Mouse (Mus musculus) retina, postnatal 1 day (tissue): Measurements from ENCODE around the gene Wfdc17.
A peak's percentile ranks its signal among the peaks of the same experiment; 100 is the strongest.

Experiments
- DNase-seq: peaks from one replicate; pipeline ENCODE4 v3.0.0-alpha.2; 2012

Wfdc17 gene

DNA sequence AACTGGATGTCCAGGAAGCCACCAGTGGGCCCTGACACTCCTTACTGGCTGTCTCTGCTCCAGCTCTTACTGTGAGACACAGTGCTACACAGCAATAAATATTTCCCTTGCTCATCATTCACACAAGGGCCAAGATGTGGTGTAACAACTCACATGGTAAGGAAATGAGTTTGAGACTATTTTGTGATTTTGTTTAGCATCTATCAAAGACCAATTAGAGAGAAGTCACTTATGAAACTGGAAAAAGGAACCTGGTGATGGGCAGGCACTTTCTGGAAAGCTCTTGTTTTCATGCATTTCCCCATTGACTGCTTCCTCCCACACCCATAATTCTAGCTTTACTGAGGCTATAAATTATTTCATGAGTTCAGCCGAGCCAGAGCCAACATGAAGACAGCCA is at the start of gene Wfdc17:
Gene Wfdc17, plus strand, starts transcription at position 287 of the 400 bp plus-strand sequence.
- no peak for DNase-seq

DNA sequence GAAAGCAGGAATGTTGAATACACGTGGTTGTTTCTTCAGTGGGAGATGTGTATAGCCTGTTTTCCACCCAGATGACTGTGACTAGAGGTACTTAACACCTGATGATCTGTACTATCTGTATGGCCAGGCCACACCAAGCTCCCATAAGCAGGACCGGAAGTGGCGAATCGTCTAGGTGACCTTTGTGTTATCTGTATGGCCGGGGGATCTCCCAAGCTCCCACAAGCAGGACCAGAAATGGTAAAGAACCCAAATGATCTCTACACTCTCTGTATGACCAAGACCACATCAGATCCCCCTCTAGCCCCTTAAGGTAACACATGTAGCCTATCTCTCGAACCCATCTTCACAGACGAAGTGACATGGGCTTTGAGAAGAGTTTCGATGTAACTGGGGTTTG is 49.2 kb upstream of the Wfdc17 start:
- DNase-seq, result no peak

- DNase-seq, result no peak
These were observed 46.3 kb upstream of the Wfdc17 start for GRCm38 (mm10) chr11:83657508-83657907.

DNA sequence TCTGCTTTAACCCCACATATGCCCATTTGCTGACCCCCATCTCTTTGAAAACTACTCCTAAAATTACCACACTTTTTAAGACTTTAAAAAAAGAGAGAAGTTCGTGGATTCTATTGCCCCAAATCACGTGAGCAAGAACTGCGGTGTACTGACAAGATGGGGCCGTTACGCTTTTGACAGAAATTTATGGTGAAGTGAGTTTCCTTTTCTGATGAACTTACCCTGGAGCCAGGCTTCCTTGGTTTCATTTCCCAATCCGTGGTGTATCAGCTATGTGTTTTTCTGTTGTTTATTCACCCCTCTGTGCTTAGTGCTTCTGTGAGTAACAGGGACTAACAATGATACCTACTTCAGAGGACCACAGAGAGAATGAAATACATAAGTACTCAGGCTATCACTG is 45.0 kb upstream of the Wfdc17 start:
- DNase-seq, result no peak

DNA sequence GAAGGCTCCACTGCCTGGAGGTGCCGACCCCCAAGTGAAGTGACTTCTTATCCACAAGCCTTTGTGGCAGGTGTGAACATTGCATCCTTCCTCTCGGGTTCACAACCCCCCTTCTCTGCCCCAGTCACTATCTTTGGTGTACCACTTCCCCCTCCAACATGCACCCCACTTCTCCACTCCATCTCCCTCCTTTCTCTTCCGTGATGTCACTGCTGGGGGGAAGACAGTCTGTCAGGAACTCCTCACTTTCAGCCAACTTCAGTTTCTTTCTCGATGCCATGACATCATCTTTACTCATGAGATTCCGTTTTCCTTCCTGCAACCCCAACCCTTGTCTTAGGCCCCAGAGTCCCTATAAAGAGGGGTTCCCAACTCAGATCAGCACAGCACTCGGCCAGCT is 41.6 kb upstream of the Wfdc17 start, which contains the start of gene Ccl4:
Gene Ccl4, plus strand, starts transcription at position 381 of the 400 bp plus-strand sequence.
- DNase-seq, result no peak

GRCm38 (mm10) chr11:83663532-83663931 is 40.3 kb upstream of the Wfdc17 start:
- DNase-seq, result no peak

- no peak for DNase-seq
These were observed 32.0 kb upstream of the Wfdc17 start for GRCm38 (mm10) chr11:83671743-83672142.

DNA sequence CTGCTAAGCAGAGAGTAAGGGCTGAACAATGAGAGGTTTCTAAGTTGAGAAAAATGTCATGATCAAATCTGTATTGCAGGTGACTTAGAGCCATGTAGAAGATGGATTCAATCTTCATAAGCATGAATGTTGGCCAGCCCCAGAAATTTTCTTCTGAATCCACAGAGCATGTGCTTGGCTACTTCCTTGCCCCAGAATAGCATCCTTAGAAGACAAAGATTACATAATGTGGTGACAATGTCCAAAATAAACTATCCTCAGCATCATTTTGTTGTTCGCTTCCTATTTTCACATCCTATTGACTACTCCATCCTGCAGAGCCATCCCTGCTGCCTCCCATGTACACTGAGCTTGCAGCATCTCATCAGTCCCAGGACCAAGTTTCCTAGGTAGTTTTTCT is 28.1 kb upstream of the Wfdc17 start:
- no peak for DNase-seq

DNA sequence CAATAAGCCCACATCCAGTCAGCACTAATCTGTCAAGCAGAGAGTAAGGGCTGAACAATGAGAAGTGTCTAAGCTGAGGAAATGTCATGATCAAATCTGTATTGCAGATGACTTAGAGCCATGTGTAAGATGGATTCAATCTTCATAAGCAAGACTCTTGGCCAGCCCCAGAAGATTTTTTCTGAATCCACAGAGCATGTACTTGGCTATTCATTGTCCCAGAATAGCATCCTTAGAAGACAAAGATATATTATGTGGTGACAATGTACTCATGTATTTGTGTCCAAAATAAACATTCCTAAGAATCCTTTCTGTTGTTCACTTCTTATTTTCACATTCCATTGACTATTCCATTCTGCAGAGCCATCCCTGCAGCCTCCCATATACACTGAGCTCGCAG is 13.9 kb upstream of the Wfdc17 start:
- no peak for DNase-seq

DNA sequence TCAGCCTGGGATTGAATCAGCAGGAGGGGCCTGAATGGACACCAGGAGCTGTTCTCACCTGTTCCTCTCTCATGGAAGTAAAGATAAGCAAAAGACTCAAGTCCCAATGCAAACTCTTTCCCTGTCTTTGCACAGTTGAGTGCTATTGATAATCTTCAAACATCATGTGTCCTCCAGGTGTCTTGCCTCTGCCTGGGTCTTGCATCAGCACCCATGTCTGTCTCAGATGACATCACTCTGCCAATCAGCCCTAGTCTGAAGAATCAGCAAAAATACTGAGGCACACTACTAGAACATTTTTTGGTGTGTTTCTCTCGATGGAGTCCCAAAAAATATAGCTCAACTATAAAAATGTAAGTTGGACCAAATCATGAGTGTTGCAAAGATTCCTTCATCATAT is 11.8 kb upstream of the Wfdc17 start:
- no peak for DNase-seq

DNA sequence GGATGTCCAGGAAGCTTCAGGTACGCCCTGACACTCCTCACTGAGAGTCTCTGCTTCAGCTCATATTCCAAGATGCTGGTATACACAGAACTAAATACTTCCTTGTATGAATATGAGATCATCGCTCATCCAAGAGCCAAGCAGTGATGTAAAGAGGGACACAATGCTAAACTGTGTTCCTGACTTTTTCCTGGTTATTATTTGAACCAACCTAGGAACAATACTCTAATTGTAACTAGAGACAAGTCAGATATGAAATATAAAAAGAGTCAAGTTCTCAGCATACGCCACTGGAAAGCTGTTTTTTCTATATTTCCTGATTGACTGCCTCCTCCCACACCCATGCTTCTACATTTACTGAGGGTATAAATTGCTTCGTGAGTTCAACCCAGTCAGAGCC is 4.9 kb downstream of the Wfdc17 start, which contains the start of gene Wfdc18:
Gene Wfdc18, plus strand, starts transcription at position 301 of the 400 bp plus-strand sequence.
- no peak for DNase-seq

DNA sequence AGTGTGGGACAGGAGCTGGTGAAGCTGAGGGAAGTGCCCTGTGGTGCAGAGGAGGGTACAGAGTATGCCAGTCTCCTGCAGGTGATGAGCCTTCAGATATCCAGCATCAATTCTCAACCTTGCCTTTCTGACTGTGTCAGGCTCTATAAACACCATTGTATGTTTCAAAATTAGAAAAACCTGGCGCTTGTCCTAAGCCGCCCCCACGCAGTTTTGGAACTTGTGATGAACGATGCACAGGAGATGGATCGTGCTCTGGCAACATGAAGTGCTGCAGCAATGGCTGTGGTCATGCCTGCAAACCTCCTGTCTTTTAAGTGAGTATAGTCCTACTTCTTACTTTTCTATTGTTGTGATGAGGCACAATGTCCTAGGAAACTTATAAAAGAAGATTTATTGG is 5.9 kb downstream of the Wfdc17 start:
- DNase-seq, result no peak

DNA sequence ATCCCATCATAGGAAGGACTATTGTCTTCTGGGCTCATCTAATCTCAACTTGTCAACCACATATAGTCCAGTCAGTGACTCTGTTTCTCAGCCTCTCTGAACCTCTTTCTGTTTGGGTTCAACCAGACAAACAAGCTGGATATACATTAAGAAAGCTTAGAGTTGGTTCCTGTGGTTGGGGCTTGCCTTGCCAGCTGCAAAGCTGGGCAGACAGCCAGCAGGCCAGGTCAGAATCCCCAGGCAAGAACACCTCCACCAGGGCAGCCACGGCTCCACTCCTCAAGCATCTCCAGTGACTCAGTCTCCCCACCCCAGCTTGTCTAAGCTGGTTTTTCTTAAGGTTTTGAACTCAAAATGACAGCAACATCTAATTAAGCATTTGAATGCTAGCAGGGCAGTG is 8.9 kb downstream of the Wfdc17 start:
- DNase-seq, result no peak

DNA sequence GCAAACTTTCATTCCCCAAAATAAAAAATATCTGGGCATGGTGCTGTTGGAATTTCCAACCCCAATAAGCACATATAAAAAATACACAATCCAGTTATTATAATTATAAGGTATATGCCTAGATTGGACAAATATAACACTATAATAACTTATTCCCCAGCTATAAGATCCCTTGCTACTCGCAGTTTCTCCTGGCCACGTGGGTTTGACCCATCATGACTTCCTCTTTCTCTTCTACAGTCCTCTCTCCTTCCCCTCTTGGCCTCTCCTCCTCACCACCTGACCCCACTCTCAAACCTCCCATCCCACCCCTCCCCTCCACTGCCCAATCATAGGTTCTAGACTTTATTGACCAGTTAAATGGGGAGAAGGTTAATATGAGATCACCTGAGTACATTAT is 10.1 kb downstream of the Wfdc17 start:
- no peak for DNase-seq

- DNase-seq, result no peak
These were observed 13.4 kb downstream of the Wfdc17 start for GRCm38 (mm10) chr11:83717042-83717665.

DNA sequence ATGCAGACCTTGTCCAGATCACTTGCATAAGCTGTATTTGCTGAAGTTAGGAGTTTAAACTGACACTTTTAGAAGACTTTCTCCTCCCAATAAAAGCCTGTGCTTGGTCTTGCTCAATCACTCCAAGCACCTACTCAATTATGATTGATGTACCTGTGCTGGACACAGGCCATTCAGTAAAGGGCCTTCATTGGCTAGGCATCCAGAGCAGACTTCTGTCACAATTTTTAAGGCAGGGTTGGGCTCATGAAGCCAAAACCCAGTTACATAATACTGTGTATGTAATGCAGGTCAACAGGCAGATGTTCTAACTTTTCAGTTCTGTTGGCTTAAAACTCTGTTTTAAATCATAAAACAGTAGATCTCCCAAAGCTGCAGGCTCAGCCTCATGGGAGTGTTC is 17.0 kb downstream of the Wfdc17 start:
- no peak for DNase-seq

DNA sequence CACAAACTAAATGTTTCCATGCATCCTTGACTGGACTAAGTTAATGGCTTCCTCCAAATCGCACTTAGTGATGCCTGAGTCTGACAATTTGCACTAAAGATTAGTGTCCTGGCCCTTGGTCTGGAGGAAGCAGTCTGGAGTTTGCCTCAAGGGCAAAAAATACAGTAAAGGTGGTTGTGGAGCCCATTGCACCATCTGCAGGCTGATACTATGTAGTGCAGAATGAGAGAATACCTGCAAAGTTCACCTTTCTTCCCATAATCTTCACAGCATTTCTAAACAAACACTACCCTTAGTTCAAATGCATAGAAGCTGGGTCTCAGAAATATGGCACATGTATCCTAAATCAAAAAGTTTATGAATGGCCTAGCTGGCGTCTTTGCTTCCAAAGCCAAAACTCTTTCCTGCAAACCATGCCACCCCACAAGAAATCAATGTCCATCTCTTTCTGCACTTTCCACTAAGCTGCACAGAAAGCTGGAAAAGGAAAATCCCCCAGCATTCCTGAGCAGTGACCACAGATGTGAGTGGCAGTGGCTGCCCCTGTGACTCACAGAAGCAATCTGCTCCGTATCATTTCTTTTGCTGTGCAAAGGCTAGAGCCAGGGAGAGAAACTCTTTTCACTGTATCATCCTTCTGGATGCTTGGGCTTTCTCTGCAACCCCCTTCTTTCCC is 25.1 kb downstream of the Wfdc17 start:
- DNase-seq, result peak; percentile 11

- DNase-seq, result no peak
These were observed 27.3 kb downstream of the Wfdc17 start for GRCm38 (mm10) chr11:83731116-83731515.

GRCm38 (mm10) chr11:83733071-83733640 is 29.4 kb downstream of the Wfdc17 start:
- no peak for DNase-seq

GRCm38 (mm10) chr11:83734215-83734614 is 30.4 kb downstream of the Wfdc17 start:
- DNase-seq, result no peak

GRCm38 (mm10) chr11:83735881-83736280 is 32.1 kb downstream of the Wfdc17 start:
- no peak for DNase-seq

DNA sequence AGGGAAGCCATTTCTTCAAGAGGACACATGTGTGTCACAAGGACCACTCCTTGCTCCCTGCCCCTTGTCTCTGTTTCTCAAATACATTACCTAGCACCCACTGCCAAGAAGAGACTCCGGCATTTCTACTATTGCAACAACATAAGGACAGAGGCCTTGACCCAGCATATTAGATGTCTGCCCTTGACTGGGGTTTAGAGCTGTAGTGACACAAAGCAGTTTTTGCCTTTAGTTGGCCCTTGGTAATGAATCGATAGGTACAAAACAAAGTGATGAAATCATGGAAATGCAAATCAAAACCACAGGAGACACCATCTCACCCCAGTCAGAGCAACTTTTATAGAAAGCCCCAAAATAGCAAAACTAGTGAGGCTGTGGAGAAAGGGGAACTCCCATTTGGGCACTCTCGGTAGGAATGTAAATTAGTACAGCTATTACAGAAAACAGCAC is 33.3 kb downstream of the Wfdc17 start:
- no peak for DNase-seq

DNA sequence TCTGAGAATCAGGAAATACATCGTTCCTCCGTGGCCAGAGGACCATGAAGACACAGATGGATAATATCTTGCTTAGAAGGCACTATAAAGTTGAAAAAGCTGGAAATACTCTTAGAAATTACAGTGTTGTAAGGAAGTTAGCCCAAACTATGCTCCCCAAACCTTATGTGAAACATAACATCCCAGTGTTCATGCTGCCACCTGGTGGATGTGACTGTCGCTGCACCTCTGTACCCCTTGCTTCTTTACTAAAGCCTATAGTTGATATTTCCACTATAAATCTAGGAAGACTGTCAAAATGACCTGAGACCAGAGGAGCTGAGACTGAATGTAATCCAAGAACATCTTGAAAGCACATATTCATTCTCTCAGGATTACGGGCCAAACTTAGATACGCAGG is 35.5 kb downstream of the Wfdc17 start:
- peak; percentile 66 for DNase-seq

DNA sequence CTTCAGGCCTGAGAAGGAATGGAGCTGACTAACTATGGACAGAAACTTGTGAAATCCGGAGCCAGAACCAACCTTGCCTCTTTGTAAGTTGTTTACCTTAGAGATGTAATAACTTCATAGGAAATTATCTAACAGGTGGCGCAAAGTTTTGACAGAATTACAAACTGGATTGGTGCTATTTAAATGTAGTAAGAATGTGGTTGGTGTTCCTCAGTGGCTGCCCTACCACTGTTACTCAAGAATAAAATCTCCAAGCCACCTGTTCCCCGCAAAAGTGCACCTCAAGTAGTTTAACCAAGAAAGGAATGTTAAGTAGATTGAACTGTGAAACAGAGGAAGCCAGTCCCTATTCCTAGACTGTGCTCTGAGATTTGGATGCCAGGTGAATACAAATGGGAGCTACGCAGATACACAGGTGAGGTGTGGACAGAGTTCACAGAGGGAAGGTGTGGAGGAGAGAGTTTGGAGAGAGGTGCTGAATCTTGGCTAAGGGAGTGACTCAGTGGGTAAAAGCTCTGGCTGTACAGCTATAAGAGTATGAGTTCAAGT is 36.7 kb downstream of the Wfdc17 start:
- DNase-seq, result no peak
